Mouse (Mus musculus): ENCODE measurements at regions not wholly inside any gene's neighbourhood (a gene's known extent, or its start where the extent isn't known, plus 50 kb on each side); places are given as distances from the start of the nearest gene placed in this dataset.

DNA sequence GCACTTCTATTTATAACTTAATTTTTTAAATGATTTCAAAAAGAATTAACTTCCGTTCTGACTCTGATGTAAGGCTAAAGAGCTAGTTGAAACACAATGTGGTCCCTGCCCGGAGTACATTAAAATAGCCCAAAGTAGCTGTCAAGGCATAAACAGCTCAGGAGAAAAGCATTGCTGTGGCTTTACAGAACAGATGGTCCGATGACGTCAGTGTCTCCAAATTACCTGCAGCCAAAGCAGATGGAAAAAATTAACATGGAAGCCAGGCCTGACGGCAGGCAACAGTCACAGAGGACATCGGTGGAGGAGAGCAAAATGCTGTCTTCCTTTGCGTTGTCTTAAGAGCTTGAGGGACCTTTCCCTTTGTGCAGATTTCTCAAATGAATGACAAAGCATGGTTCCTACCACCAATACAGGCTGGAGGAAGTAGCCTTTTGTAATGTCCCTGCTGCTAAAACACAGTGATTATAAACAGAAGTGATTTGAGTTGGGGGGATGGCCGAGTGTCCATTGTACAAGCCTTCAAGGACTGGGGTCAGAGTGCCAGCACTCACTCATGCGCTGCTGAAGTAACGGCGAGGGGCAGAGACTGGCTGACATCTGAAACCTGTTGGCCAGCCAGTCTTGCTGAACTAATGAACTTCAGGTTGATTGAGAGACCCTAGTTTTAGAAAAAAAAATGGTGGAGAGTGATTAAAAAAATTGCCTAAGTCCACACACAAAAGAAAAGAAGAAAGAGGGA lies 101.8 kb upstream of the Plcl2 start:
- ATAC-seq (ENCODE audit: insufficient read depth, low read depth), result no peak
- Histone ChIP-seq H3K9ac (replicated peaks; ENCODE audit: low read depth, low read length) (no peak overlapping the region), H3K4me1 (ENCODE audit: control insufficient read depth, insufficient read depth) (no peaks in the 10 kb centered on the region), H3K27ac (ENCODE audit: low read depth) (no peak overlapping the region), H3K9me3 (replicated peaks; ENCODE audit: control insufficient read depth, low read length) (no peaks in the 10 kb centered on the region), H3K4me2 (ENCODE audit: low read depth, low read length) (no peak overlapping the region), H3K4me3 (ENCODE audit: low read depth, low read length) (no peak overlapping the region), H3K27me3 (ENCODE audit: control insufficient read depth, insufficient read depth, low read length) (no peaks in the 10 kb centered on the region), H3K36me3 (replicated peaks; ENCODE audit: control insufficient read depth, insufficient read depth, low read length) (no peaks in the 10 kb centered on the region)
- 70% methylated on average over 11 of the region's 11 CpGs for whole genome bisulfite sequencing
- DNase-seq (ENCODE audit: low spot score), result no peak
- TF ChIP-seq EP300 (IDR thresholded peaks at IDR 0.05; ENCODE audit: low read depth), result no peak
- no peak for TF ChIP-seq CTCF (IDR thresholded peaks at IDR 0.05; ENCODE audit: low read depth)

- DNase-seq (ENCODE audit: low spot score) (no peak), ATAC-seq (ENCODE audit: insufficient read depth, low read depth) (no peak)
- no peaks in the 10 kb centered on the region for H3K4me1 ChIP-seq (ENCODE audit: control insufficient read depth, insufficient read depth)
- no peak overlapping the region for H3K9ac ChIP-seq (replicated peaks; ENCODE audit: low read depth, low read length)
- H3K27ac ChIP-seq (ENCODE audit: low read depth), result no peak overlapping the region
- H3K36me3 ChIP-seq (replicated peaks; ENCODE audit: control insufficient read depth, insufficient read depth, low read length), result no peaks in the 10 kb centered on the region
- no peak overlapping the region for H3K4me2 ChIP-seq (ENCODE audit: low read depth, low read length)
- 89% methylated on average over 10 of the region's 10 CpGs for WGBS
- H3K27me3 ChIP-seq (ENCODE audit: control insufficient read depth, insufficient read depth, low read length), result no peaks in the 10 kb centered on the region
- H3K9me3 ChIP-seq (replicated peaks; ENCODE audit: control insufficient read depth, low read length), result no peaks in the 10 kb centered on the region
- TF ChIP-seq EP300 (IDR thresholded peaks at IDR 0.05; ENCODE audit: low read depth), result no peak
- no peak overlapping the region for H3K4me3 ChIP-seq (ENCODE audit: low read depth, low read length)
These were observed 100.6 kb upstream of the Plcl2 start for GRCm38 (mm10) chr17:50408581-50408980.

DNA sequence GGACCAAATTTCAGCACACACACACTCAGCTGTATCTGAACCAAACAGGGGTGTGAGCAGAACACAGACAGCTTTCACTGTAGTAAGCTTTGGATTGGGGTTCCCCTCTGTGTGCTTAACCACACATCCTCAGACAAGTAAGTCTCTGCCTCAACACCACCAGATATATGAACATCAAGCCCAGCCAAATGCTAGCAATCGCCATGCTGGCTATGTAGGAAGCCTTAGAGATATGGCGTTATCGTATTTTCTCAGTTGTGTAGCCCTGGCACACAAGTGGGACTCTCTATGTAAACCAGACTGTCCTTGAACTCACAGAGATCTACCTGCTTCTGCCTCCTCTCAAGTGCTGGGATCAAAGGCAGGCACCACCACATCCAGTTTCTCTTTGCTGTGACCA lies 99.9 kb upstream of the Plcl2 start:
- no peak overlapping the region for H3K27ac ChIP-seq (ENCODE audit: low read depth)
- H3K4me3 ChIP-seq (ENCODE audit: low read depth, low read length), result no peak overlapping the region
- no peak for ATAC-seq (ENCODE audit: insufficient read depth, low read depth)
- H3K9me3 ChIP-seq (replicated peaks; ENCODE audit: control insufficient read depth, low read length), result no peaks in the 10 kb centered on the region
- WGBS, result 84% methylated on average over 3 of the region's 3 CpGs
- no peaks in the 10 kb centered on the region for H3K36me3 ChIP-seq (replicated peaks; ENCODE audit: control insufficient read depth, insufficient read depth, low read length)
- H3K27me3 ChIP-seq (ENCODE audit: control insufficient read depth, insufficient read depth, low read length), result no peaks in the 10 kb centered on the region
- DNase-seq (ENCODE audit: low spot score), result no peak
- no peak overlapping the region for H3K9ac ChIP-seq (replicated peaks; ENCODE audit: low read depth, low read length)
- H3K4me2 ChIP-seq (ENCODE audit: low read depth, low read length), result no peak overlapping the region
- no peaks in the 10 kb centered on the region for H3K4me1 ChIP-seq (ENCODE audit: control insufficient read depth, insufficient read depth)
- TF ChIP-seq CTCF (IDR thresholded peaks at IDR 0.05; ENCODE audit: low read depth) (no peak), EP300 (IDR thresholded peaks at IDR 0.05; ENCODE audit: low read depth) (no peak)

DNA sequence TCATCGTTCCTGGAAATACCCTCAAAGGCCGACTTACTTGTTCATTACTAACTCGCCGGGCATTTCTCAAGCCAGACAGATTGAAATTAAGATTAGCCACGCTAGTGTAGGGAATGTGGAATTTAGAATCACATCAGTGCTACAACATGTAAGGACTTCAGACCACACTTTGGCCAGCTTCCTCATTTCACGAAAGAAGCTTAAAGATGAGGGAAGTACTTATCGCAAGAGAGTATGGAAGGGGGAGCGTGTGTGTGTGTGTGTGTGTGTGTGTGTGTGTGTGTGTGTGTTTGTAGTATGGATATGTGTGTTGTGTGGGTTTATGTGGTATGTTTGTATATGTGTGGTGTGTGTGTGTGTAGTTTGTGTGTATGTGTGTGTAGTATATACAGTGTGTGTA lies 99.3 kb upstream of the Plcl2 start:
- Histone ChIP-seq H3K36me3 (replicated peaks; ENCODE audit: control insufficient read depth, insufficient read depth, low read length) (no peaks in the 10 kb centered on the region), H3K4me1 (ENCODE audit: control insufficient read depth, insufficient read depth) (no peaks in the 10 kb centered on the region), H3K9me3 (replicated peaks; ENCODE audit: control insufficient read depth, low read length) (no peaks in the 10 kb centered on the region), H3K27me3 (ENCODE audit: control insufficient read depth, insufficient read depth, low read length) (no peaks in the 10 kb centered on the region), H3K27ac (ENCODE audit: low read depth) (no peak overlapping the region), H3K4me2 (ENCODE audit: low read depth, low read length) (no peak overlapping the region), H3K4me3 (ENCODE audit: low read depth, low read length) (no peak overlapping the region), H3K9ac (replicated peaks; ENCODE audit: low read depth, low read length) (no peak overlapping the region)
- 80% methylated on average over 8 of the region's 8 CpGs for WGBS
- ATAC-seq (ENCODE audit: insufficient read depth, low read depth) (no peak), DNase-seq (ENCODE audit: low spot score) (no peak)
- no peak for TF ChIP-seq EP300 (IDR thresholded peaks at IDR 0.05; ENCODE audit: low read depth)
- no peak for TF ChIP-seq CTCF (IDR thresholded peaks at IDR 0.05; ENCODE audit: low read depth)

- no peak for TF ChIP-seq CTCF (IDR thresholded peaks at IDR 0.05; ENCODE audit: low read depth)
- no peak for TF ChIP-seq EP300 (IDR thresholded peaks at IDR 0.05; ENCODE audit: low read depth)
- no peaks in the 10 kb centered on the region for H3K4me1 ChIP-seq (ENCODE audit: control insufficient read depth, insufficient read depth)
- H3K27me3 ChIP-seq (ENCODE audit: control insufficient read depth, insufficient read depth, low read length), result no peaks in the 10 kb centered on the region
- no peak for DNase-seq (ENCODE audit: low spot score)
- 90% methylated on average over 3 of the region's 3 CpGs for whole genome bisulfite sequencing
- H3K4me3 ChIP-seq (ENCODE audit: low read depth, low read length), result no peak overlapping the region
- H3K36me3 ChIP-seq (replicated peaks; ENCODE audit: control insufficient read depth, insufficient read depth, low read length), result no peaks in the 10 kb centered on the region
- H3K9me3 ChIP-seq (replicated peaks; ENCODE audit: control insufficient read depth, low read length), result no peaks in the 10 kb centered on the region
- no peak overlapping the region for H3K27ac ChIP-seq (ENCODE audit: low read depth)
- ATAC-seq (ENCODE audit: insufficient read depth, low read depth), result no peak
- no peak overlapping the region for H3K9ac ChIP-seq (replicated peaks; ENCODE audit: low read depth, low read length)
- H3K4me2 ChIP-seq (ENCODE audit: low read depth, low read length), result no peak overlapping the region
These were observed 98.9 kb upstream of the Plcl2 start for GRCm38 (mm10) chr17:50410296-50410695.

DNA sequence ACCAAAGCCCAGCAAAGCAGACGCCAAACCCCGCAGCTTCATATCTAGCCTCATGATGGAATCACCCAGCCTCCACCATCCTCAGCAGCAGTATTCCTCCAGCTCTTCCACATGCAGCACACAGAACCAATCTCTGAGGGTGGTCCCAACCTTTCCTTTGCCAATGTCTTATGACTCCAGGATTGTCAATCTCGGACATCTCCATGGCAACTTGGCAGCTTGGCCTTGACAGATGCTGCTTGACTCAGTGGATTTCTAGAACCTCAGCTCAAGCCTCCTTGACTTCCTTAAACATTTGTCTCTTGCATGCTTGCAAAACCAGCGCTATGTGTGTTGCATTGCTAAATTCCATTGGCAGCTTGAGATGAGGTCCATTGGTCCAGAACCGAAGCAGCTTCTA lies 96.8 kb upstream of the Plcl2 start:
- Histone ChIP-seq H3K4me1 (ENCODE audit: control insufficient read depth, insufficient read depth) (no peaks in the 10 kb centered on the region), H3K36me3 (replicated peaks; ENCODE audit: control insufficient read depth, insufficient read depth, low read length) (no peaks in the 10 kb centered on the region), H3K4me3 (ENCODE audit: low read depth, low read length) (no peak overlapping the region), H3K4me2 (ENCODE audit: low read depth, low read length) (no peak overlapping the region), H3K9ac (replicated peaks; ENCODE audit: low read depth, low read length) (no peak overlapping the region), H3K27ac (ENCODE audit: low read depth) (no peak overlapping the region), H3K9me3 (replicated peaks; ENCODE audit: control insufficient read depth, low read length) (no peaks in the 10 kb centered on the region), H3K27me3 (ENCODE audit: control insufficient read depth, insufficient read depth, low read length) (no peaks in the 10 kb centered on the region)
- ATAC-seq (ENCODE audit: insufficient read depth, low read depth), result no peak
- WGBS, result 85% methylated on average over 5 of the region's 5 CpGs
- TF ChIP-seq CTCF (IDR thresholded peaks at IDR 0.05; ENCODE audit: low read depth) (no peak), EP300 (IDR thresholded peaks at IDR 0.05; ENCODE audit: low read depth) (no peak)
- no peak for DNase-seq (ENCODE audit: low spot score)
